Mouse (Mus musculus) heart, embryonic 14.5 days (tissue): ENCODE results near the gene Wfdc1. TPM values are rescaled to one million over a fixed set of nuclear protein-coding genes. Genes with fewer than 3 reads are reported as not detected.

Experiments
- ATAC-seq: fragments of 200-750 bp; cut with Nextera tagmentation; 2 replicates; pipeline ENCODE4 v1.8.0; 2017; ENCODE audit warnings: low read depth, moderate TSS enrichment; ENCODE audit not compliant: insufficient number of reproducible peaks, insufficient read depth, low FRiP score
- H3K27ac ChIP-seq, 2 experiments: fragments of 200-500 bp in 1 of 2; fragments of 300-500 bp in 1 of 2; sonication (generic) in 1 of 2; replicated peaks in 1 of 2; 2 replicates each; pipeline ENCODE4 v1.5.1; 2012 to 2014; ENCODE audit warnings: low read depth in 2 of 2, low read length in 2 of 2, control low read depth in 1 of 2, mild to moderate bottlenecking in 1 of 2, mixed read lengths in 1 of 2; ENCODE audit not compliant: control insufficient read depth in 1 of 2, insufficient read depth in 1 of 2
- H3K27me3 ChIP-seq: fragments of 300-500 bp; sonication (generic); 2 replicates; pipeline ENCODE4 v1.6.1; 2014; ENCODE audit warnings: mild to moderate bottlenecking, low read length, control low read depth; ENCODE audit not compliant: control insufficient read depth, insufficient read depth
- H3K36me3 ChIP-seq: fragments of 300-500 bp; sonication (generic); 2 replicates; pipeline ENCODE4 v1.6.1; 2014; ENCODE audit warnings: mild to moderate bottlenecking, control low read depth, low read length, mixed read lengths; ENCODE audit not compliant: control insufficient read depth, insufficient read depth
- H3K4me1 ChIP-seq, 2 experiments: fragments of 200-500 bp in 1 of 2; fragments of 300-500 bp in 1 of 2; sonication (generic) in 1 of 2; 2 replicates each; pipeline ENCODE4 v1.6.1; 2012 to 2014; ENCODE audit warnings: low read length in 2 of 2, control low read depth in 1 of 2, mixed read lengths in 1 of 2; ENCODE audit not compliant: control insufficient read depth in 2 of 2, insufficient read depth in 2 of 2
- H3K4me2 ChIP-seq: fragments of 300-500 bp; sonication (generic); 2 replicates; pipeline ENCODE4 v1.6.1; 2014; ENCODE audit warnings: mild to moderate bottlenecking, low read length
- H3K4me3 ChIP-seq, 2 experiments: fragments of 200-500 bp in 1 of 2; fragments of 300-500 bp in 1 of 2; sonication (generic) in 1 of 2; 2 replicates each; pipeline ENCODE4 v1.5.1; 2012 to 2014; ENCODE audit warnings: low read length in 2 of 2, mild to moderate bottlenecking in 2 of 2, control low read depth in 1 of 2, low read depth in 1 of 2, moderate library complexity in 1 of 2; ENCODE audit not compliant: control insufficient read depth in 1 of 2, insufficient read depth in 1 of 2
- H3K9ac ChIP-seq: fragments of 300-500 bp; sonication (generic); 2 replicates; pipeline ENCODE4 v1.6.1; 2014; ENCODE audit warnings: mild to moderate bottlenecking, low read length
- H3K9me3 ChIP-seq: fragments of 300-500 bp; sonication (generic); 2 replicates; pipeline ENCODE4 v1.6.1; 2016; ENCODE audit warnings: low read length, control low read depth; ENCODE audit not compliant: control insufficient read depth
- WGBS: fragments of 180-500 bp; shearing (Covaris S2); extraction: QIAGEN DNeasy Blood & Tissue Kit; methylation state at CpG from one replicate; pipeline ENCODE4 v1.1.7; 2014; 5-methylcytosine and 5-hydroxymethylcytosine counted together
- polyA plus RNA-seq: library from polyadenylated mRNA; unstranded; fragments of >200 nt; fragmentation: Nextera tagmentation; extraction: Ambion mirVana; gene quantifications from 2 replicates; pipeline ENCODE4 v1.2.1, GENCODE M21; 2014

The Wfdc1 gene
- polyA plus RNA-seq, 1 experiment from 2014 or later, result 6.8 TPM

- no peak overlapping the region for H3K4me3 ChIP-seq
- H3K4me2 ChIP-seq, result no peak overlapping the region
- H3K27me3 ChIP-seq, result no peaks in the 10 kb centered on the region
- H3K27ac ChIP-seq, result no peak overlapping the region
- WGBS, result 67% methylated on average over 14 of the region's 14 CpGs
- ATAC-seq, result no peak; the same call in 1 of the 2 replicates
- H3K9me3 ChIP-seq, result no peaks in the 10 kb centered on the region
- no peaks in the 10 kb centered on the region for H3K36me3 ChIP-seq
- H3K4me1 ChIP-seq, result no peaks in the 10 kb centered on the region
- H3K9ac ChIP-seq, result no peak overlapping the region
These were observed 42.9 kb downstream of the Wfdc1 start for GRCm38 (mm10) chr8:119708878-119709702.

GRCm38 (mm10) chr8:119709703-119710093 is 43.5 kb downstream of the Wfdc1 start:
- Histone ChIP-seq H3K9ac (no peak overlapping the region), H3K4me1 (no peaks in the 10 kb centered on the region; a peak in 1 of 4 replicates), H3K27ac (no peak overlapping the region), H3K9me3 (no peaks in the 10 kb centered on the region), H3K27me3 (0 out of 2 replicates have a peak, but pooled peaks cover 4% of the 10 kb centered on the region), H3K4me3 (no peak overlapping the region), H3K36me3 (no peaks in the 10 kb centered on the region), H3K4me2 (no peak overlapping the region)
- no peak for ATAC-seq
- WGBS, result 77% methylated on average over 11 of the region's 11 CpGs

- Histone ChIP-seq H3K9ac (no peak overlapping the region), H3K36me3 (no peaks in the 10 kb centered on the region), H3K27me3 (0 out of 2 replicates have a peak, but pooled peaks cover 4% of the 10 kb centered on the region), H3K4me2 (no peak overlapping the region), H3K27ac (no peak overlapping the region), H3K4me1 (peaks cover 4% of the 10 kb centered on the region in 2 experiments; a peak in 2 of 4 replicates), H3K4me3 (no peak overlapping the region), H3K9me3 (no peaks in the 10 kb centered on the region)
- ATAC-seq, result no peak
- 60% methylated on average over 6 of the region's 6 CpGs for WGBS
These were observed 46.1 kb downstream of the Wfdc1 start for GRCm38 (mm10) chr8:119712226-119712625.

GRCm38 (mm10) chr8:119713421-119713820 is 47.3 kb downstream of the Wfdc1 start:
- no peak for ATAC-seq
- WGBS, result 76% methylated on average over 5 of the region's 5 CpGs
- Histone ChIP-seq H3K4me3 (no peak overlapping the region), H3K9me3 (no peaks in the 10 kb centered on the region), H3K36me3 (no peaks in the 10 kb centered on the region), H3K27ac (no peak overlapping the region), H3K4me2 (no peak overlapping the region), H3K27me3 (0 out of 2 replicates have a peak, but pooled peaks cover 4% of the 10 kb centered on the region), H3K4me1 (peaks cover 4% of the 10 kb centered on the region in 2 experiments; a peak in 2 of 4 replicates), H3K9ac (no peak overlapping the region)

GRCm38 (mm10) chr8:119715221-119715620 is 49.1 kb downstream of the Wfdc1 start:
- peak overlapping the region in 1 of 2 experiments; percentile 24; a peak in 1 of 4 replicates for H3K27ac ChIP-seq
- peaks cover 4% of the 10 kb centered on the region; the same call in 1 of the 2 replicates for H3K27me3 ChIP-seq
- no peaks in the 10 kb centered on the region for H3K9me3 ChIP-seq
- H3K4me2 ChIP-seq, result peak overlapping the region; percentile 25; the same call in 1 of the 2 replicates
- whole genome bisulfite sequencing, result 53% methylated on average over 12 of the region's 12 CpGs
- no peak overlapping the region for H3K9ac ChIP-seq
- no peaks in the 10 kb centered on the region for H3K36me3 ChIP-seq
- peaks cover 4 to 6% of the 10 kb centered on the region in 2 experiments; a peak in 2 of 4 replicates for H3K4me1 ChIP-seq
- no peak for ATAC-seq
- H3K4me3 ChIP-seq, result no peak overlapping the region

- peaks cover 4 to 6% of the 10 kb centered on the region in 2 experiments; a peak in 2 of 4 replicates for H3K4me1 ChIP-seq
- H3K36me3 ChIP-seq, result no peaks in the 10 kb centered on the region
- ATAC-seq, result no peak
- H3K4me2 ChIP-seq, result no peak overlapping the region
- peaks cover 4% of the 10 kb centered on the region; the same call in 1 of the 2 replicates for H3K27me3 ChIP-seq
- H3K27ac ChIP-seq, result no peak overlapping the region
- H3K9me3 ChIP-seq, result no peaks in the 10 kb centered on the region
- H3K4me3 ChIP-seq, result no peak overlapping the region
- H3K9ac ChIP-seq, result no peak overlapping the region
These were observed 50.6 kb downstream of the Wfdc1 start for GRCm38 (mm10) chr8:119716730-119717299.

GRCm38 (mm10) chr8:119717765-119718164 is 51.6 kb downstream of the Wfdc1 start:
- Histone ChIP-seq H3K4me3 (no peak overlapping the region), H3K4me1 (peaks cover 4 to 6% of the 10 kb centered on the region in 2 experiments; a peak in 2 of 4 replicates), H3K27ac (no peak overlapping the region), H3K9me3 (no peaks in the 10 kb centered on the region), H3K9ac (no peak overlapping the region), H3K27me3 (peaks cover 4% of the 10 kb centered on the region; the same call in 1 of the 2 replicates), H3K4me2 (no peak overlapping the region), H3K36me3 (no peaks in the 10 kb centered on the region)
- no peak for ATAC-seq
- WGBS, result 65% methylated on average over 9 of the region's 9 CpGs
